Mouse (Mus musculus) left cerebral cortex, adult 11 months (tissue): ENCODE measurements around the gene Snta1.

ENCODE experiments used
- DNase-seq: peaks from one replicate; pipeline ENCODE4 v3.0.0; 2022; ENCODE audit warnings: low spot score

Gene Snta1

DNA sequence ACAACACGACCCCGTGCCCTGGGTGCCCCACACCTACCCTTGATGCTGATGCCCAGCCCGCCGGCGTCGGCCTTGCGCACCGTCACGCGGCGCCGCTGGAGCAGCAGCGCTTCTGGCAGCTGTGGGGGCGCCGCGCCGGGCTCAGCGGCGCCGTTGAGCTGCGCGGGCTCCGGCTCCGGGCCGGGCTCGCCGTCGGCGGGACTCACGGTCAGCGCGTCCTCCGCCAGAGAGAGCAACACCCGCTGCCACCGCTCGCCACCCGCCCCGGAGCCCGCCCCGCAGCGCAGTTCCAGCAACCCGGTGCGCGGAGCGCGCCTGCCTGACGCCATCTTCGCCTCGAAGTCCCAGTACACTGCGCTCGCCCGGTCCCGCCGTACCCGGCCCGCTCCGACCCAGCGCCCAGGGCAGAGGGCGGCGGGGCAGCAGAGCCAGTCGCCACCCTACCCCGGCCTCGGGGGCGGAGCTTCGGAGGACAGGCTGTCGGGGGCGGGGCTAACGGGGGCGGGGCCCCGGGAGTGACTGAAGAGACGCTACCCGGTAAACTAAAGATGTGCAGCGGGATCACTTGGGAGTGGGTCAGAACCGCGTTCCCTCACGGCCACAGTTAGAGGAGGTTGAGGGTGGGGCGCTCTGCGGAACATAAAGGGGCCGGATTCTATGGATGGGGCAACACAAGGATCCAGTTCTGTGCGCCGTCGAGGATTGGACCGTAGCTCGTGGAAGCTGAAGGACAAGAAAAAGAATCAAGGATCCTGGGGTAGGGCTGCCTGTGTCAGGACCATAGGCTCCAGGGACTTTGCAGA, at the start of gene Snta1:
Gene Snta1, minus strand, starts transcription at position 457 of the 803 bp plus-strand sequence.
- peak; percentile 70 for DNase-seq

DNA sequence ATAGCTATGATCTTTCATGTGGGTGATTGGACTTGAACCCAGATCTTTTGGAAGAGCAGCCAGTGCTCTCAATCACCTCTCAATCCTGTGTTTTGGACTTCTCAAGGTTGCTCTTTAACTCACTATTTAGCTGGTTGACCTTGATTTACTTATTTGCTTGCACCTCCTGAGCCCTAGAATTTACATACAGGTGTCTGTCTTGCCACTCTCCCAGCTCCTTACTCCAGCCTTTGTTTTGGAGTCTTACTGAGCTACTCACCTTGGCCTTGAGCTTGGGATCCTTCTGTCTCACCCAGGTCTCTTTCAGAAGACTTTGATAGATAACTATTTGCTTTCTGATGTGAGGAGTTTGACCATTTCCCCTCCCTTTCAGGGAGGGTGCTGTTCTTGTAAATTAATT, 48.7 kb upstream of the Snta1 start:
- no peak for DNase-seq

DNA sequence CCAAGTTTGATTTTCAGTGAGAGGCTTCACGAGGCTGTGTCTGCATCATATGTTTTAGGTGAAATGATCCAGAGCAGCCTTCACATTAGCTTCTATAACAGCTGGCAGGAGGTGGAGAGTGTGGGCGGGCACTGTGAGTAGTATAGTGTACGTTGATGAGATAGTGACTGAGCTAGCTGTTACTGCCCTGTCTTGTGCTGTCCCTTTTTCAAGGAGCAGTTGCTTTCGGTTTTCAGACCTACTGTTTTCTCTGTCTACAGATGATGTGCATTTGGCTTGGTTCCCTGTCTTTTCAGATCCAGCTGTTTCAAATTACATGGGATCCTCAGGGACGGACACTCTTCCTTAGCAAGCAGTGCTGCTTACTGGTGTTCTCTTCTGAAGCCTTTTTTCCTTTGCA, 47.9 kb upstream of the Snta1 start:
- DNase-seq, result peak; percentile 28

DNA sequence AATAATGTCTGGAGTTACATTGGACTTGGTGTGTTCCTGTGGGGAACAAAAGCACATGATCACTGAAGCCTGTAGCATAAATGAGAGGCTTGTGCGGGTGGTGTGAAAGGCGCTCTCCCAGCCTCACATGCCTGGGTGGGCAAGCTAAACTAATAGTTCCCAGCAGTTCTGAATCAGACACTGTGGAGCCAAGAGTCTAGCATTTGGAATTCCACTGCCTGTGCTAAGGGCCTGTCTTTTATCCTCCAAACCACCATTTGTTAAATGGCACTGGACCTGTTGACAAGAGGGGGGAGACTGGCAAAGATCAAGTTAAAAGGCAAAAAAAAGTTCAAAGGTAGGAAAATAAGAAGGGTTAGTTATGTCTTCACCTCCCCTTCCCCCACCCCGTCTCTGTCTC, 46.7 kb upstream of the Snta1 start:
- no peak for DNase-seq

DNA sequence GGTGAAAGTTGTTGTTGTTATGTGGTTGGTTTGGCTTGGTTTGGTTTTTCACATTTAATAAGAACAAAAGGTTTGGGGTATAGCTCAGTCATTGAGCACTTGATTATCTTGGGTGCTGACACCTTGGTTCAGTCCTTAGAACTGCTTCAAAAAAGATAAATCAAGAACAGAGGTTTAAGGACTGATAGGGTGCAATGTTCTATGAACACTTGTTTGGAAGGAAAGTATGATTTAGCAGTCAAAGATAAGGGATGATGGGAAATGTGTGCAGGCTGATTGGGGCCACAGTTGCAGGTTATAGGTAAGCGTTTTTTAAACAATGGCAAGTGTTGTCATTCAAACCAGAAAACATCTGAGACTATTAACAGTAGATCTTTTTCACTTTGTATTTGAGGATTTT, 46.2 kb upstream of the Snta1 start:
- no peak for DNase-seq

DNA sequence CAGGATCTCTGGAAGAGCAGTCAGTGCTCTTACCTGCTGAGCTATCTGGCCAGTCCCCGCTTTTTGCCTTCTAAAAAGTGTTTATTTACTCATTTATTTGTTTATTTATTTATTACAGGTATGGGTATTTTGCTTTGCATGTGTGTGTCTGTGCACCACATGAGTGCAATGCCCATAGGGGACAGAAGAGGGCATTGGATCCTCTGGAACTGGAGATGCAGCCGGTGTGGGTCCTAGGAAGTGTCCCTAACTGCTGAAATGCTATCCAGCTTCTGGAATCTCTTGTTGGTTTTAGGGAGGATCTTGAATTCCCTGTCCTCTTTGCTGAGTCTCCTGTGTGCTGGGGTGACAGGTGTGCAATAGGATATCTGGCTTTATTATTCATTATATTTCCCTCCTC, 45.1 kb upstream of the Snta1 start:
- no peak for DNase-seq

DNA sequence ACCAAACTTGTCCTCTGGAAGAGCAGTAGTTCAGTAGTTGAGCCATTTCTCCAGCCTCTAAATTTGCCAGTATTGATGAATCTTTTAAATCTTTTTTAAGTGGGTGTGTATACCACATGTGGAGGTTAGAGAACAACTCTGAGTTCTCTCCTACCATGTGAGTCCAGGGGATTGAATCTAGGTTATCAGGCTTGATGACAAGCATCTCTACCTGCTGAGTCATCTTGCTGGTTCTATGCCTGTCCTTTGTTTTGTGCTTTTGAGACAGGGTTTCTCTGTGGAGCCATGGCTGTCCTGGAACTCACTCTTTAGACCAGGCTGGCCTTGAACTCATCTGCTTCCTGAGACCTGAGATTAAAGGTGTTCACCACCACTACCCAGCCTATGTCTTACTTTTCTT, 40.7 kb upstream of the Snta1 start:
- DNase-seq, result no peak

DNA sequence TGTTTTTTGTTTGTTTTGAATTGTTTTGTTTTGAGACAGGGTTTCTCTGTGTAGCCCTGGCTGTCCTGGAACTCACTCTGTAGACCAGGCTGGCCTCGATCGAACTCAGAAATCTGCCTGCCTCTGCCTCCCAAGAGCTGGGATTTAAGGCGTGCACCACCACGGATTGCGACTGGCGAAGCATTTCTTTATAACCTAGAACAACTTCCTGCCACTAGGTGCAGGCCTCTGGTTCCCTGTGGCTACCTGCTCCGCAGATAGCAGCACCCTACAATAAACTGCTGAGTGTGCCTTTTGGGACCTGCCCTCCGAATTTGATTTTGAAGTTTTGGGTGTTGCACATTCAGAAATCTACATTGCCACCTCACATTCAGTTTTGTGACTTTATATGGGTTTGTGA, 39.9 kb upstream of the Snta1 start:
- no peak for DNase-seq

DNA sequence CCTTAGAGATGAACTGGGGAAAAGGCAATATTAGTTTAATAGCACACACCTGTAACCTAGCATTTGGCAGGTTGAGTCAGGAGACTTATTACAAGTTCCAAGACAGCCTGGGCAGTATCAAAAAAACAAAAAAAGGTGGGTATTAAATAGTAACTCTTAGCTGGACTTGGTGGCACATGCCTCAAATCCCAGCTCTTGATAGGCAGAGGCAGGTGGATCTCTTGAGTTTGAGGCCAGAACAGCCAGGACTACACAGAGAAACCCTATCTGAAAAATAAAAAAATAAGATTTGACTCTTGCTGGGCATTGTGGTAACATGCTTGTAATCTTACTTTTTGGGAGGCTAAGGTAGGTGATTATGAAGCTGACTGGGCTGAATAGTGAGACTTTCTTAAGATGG, 32.6 kb upstream of the Snta1 start:
- DNase-seq, result no peak

DNA sequence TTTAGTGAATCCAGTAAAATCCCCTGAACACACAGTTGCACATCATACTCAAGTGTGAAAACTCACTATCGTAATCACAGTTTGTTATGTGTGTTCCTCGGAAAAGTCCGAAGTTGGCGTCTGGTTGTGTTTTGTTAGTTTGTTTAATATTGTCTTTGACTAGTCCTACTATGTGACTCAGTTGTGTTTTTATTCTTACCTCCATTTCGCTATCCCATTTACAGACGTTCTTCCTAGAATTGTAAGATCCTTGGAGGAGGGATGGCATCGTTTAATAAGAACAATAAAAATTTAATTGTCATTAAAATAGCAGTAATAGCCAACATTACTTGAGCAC, 29.3 kb upstream of the Snta1 start:
- DNase-seq, result no peak

DNA sequence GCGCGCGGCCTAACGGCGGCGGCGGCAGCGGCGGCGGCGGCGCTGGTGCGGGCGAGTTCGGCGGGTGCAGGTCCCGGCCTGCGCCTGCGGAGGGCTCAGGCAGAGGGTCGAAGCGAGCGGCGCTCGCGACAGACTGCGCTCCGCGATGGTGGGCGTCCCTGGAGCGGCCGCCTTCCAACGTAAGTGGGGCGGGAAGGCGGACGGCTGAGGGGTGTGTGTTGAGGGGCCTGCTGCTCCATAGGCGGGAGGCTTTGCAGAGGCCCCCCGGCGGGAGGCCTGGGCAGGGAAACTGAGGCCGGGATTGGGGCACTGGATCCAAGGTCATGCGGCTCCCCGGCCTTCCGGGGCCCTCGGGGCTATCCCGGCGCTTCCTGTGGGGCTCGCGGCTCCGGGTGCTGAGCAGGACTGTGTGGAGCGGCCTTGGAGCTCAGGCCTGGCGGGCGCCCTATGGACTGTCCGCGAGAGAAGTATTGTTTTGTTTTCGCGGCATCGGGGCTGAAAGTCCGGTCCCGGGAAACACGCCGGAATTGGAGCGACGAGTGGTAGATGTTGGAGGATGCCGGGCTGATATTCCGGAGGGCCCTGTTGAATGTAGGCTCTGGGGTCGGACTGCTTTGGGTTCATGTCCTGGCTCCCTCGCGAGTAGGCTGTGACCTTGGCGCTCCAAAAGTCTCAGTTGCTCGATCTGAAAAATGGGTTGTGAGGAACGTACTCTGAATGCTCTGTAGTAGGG, 28.7 kb upstream of the Snta1 start, which contains the start of gene Cbfa2t2:
Gene Cbfa2t2, plus strand, starts transcription at position 24 of the 733 bp plus-strand sequence.
- DNase-seq, result no peak

DNA sequence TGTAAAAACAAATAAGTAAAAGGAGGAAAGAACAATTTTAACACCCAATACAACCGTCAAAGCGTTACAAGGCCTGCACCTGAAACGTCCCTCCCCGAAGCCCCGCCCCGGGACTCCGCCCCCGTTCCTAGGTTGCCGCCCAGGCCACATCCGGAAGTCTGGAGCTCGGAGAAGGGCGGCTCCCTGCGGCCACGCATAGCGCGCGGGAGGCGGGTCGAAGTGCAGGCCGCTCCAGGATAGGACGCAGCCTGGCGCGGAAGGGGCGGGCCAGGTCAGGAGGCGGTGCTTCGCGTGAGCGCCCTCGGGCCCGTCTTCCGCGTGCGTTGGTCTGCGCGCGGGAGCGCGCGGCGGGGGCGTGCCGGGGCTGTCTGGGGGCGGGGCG, 28.2 kb upstream of the Snta1 start:
- DNase-seq, result peak; percentile 96

DNA sequence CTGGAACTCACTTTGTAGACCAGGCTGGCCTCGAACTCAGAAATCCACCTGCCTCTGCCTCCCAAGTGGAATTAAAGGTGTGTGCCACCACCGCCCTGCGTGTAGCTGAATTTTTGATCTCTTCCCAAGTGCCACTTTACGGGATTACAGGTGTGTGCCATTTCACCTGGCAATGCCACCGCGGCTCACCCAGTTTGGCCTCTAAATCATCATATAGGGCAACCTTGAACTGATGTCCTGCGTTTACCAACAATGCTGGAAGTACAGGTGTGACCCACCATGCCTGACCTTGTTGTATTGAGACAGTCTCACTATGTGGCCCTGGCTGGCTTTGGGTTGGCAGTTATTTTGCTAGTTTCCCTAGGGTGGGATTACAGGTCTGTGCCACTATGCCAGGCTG, 26.8 kb upstream of the Snta1 start:
- no peak for DNase-seq

DNA sequence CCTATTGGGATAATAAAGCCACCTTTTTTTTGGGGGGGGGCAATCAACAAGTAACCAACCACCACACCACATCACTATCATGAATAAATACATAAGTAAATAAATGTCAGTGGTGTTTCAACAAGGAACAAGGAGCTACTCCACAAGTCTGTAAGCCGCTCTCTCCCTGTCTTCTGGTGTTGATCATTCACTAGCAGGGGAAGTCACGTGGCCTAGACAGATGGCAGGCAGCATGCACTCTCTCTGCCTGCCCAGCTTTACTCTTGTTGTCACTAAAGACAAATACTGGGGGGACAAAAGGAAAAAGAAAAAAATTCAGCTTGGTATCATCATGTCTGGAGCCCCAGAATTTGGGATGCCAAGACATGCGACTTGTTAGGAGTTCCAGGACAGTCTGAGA, 25.5 kb upstream of the Snta1 start:
- DNase-seq, result no peak

DNA sequence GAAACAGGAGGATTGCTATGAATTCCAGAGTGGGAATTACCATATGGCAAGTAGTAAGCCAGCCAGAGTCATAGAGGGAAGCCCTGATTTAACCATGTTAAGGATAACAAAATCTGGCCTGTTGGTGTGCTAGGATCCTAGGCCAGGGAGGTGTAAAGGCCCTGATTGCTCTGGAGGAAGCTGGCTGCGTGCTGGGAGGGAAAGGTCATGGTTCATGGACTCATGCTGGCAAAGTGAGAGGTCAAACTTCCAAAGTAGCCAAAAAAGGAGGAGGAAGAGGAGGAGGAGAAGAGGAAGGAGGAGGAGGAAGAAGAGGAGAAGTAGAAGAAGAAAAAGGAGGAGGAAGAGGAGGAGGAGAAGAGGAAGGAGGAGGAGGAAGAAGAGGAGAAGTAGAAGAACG, 24.8 kb upstream of the Snta1 start:
- DNase-seq, result no peak

DNA sequence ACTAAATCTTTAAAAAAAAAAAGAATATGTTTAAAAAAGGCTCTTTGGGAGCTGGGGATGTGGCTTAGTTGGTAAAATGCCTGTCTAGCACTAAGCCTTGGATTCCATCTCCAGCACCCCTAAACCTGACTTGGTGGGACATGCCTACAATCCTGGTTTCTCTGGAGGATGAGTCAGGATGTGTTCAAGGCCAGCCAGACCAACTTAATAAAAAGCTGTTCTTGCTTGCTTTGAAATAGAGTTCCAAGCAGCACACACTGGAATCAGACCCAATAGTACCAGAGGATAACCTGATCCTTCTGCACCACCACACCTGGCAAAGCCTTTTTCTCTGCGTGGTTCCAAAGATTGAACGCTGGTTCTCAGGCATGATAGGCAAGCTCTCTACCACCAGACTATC, 22.7 kb upstream of the Snta1 start:
- no peak for DNase-seq

DNA sequence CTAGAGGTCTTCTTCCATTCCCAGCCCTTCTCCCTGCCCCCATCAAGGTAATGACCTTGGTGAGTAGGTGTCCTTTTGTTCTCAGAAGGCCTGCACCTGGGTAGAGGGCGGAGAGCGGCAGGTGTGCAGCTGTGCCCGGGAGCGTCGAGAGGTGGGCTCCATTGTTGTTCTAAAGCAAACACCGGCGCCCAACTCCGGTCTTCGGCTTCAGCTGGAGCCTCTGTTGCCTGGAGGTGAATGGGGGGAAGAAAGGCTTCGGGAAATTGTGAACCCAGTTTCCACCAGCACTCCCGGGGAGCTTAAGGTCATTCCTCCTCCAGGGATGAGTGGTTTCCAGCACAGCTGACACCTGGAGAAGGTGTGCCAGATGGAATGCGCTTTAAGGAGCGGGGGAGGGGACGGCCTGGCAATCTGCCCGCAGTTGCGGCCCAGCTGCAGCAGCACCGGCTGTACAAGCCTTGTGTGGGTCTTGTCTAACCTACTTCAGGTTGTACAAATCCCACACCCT, 20.0 kb upstream of the Snta1 start:
- DNase-seq, result no peak

DNA sequence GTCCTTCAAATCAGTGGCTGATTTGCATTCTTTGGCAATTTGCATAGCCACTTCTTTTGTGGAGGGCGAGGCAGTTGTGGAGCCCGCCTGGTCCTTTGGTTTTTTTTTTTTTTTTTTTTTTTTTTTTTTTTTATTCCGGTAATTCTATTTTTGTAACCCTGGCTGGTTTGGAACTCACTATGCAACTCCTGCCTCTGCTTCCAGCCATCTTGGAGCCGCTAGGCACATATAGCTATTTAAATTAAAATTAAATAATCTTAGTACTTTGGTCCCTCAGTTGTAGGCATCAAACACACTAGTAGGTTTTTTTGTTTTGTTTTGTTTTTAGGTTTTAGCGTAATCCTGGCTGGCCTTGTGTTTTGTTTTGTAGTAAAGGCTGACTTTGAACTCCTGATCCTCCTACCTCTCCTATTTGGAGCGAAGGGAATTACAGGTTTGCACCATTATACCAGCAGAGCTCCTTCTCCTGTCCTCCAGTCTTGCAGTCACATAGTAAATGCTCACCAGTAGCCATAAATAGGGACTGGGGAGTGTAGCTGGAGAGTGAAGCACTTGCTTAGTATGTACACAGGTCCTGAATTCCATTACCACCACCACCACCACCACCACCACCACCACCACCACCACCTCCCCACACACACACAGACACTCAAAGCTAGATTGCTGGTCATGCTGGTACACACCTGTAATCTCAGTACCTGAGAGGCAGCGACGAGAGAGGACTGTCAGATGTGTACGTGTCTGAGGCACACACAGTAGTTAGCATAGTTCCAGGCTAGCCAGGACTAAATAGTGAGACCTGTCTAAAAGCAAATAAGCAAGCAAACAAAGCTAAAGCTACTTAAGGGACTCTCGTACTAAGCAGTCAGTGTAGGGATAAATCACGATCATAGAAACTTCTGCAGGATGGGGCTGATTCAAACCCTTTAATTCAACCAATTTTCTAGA, 19.3 kb upstream of the Snta1 start:
- no peak for DNase-seq

DNA sequence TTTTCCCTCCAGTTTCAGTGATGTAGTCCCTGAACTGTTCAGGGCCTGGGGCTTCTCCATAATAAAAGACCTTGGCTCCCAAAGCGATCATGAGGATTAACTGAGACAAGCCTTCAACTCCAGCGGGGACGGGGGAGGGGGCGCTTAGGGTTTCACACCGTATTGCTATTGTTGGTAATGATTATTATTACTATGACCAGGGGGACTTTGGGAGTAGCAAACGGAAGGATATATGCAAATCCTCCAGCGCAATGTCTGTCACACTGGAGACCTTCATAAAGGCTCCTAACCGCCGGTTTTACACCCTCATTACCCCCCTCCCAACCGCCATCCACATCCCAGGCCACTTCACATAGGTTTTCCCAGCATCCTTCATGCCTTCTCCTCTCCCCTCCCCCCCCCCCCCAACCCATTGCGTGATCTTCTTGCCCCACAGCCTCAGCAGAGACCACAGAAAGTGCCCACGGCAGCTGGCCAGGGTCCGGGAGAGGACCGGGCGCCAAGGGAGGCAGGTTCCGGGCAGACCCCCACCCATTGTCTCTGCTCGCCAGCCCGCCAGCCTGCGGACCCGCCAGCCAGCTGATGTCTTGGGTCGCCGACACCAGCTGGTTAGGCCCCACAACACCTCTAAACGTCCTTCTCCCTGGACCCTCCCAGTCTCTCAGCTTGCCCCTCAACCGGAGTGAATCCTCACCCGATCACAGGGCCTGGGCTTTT, 18.4 kb upstream of the Snta1 start:
- DNase-seq, result no peak

DNA sequence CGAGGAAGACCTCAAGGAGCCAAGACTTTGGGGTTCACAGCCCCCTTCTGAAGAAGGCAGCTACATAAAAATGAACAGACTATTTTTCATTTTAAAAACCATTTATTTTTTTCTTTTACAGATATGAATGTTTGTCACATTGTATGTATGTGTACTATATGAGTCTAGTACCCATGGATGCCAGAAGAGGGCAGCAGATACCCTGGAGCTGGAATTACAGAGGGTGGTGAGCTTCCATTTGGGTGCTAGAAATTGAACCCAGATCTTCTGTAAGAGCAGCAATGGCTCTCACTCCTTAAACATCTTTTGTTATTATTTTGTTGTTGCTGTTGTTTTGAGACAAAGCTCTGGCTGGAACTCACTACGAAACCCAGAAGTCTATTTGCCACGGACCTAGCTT, 17.6 kb upstream of the Snta1 start:
- DNase-seq, result no peak

DNA sequence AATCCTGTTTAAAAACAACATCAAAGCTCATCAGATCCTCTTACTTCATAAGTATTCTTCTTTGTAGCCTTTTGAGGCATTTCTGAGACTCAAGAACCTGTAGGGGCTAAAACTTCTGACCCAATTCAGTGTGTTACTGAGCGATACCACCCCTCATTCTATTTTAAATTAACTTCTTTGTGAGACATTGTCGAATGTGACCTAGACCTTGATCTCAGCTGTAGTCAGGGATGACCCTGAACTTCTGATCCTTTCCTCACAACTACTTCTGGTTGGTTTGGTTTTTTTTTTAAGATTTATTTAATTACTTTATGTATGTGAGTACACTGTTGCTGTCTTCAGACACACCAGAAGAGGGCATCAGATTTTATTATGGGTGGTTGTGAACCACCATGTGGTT, 15.6 kb upstream of the Snta1 start:
- no peak for DNase-seq

DNA sequence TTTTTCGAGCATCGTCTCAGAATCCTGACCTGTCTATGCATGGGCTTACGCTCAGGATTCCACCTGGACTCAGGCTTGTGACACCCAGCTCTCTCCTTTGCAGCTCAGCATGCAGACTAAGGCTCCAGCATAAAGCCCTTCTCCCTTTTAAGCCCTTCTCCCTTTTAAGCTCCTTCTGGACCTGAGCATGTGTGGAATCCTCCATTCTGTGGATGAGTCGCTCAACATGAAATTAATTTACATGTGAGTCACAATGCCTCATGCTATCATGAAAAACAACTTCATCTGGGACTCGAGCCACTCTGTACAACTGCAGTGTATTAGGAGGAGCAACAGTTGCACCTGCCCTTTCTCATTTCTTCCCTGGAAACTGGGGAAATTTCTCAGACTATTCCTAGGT, 14.3 kb upstream of the Snta1 start:
- DNase-seq, result no peak
